Mouse (Mus musculus) MEL (cell line): ENCODE measurements around the gene Fah. TPM values are rescaled to one million over a fixed set of nuclear protein-coding genes. Genes with fewer than 3 reads are reported as not detected.

Experiments used
- DNase-seq: peaks from one replicate; pipeline ENCODE4 v3.0.0; 2011; ENCODE audit warnings: low read depth, low spot score
- H3K27ac ChIP-seq: 2 replicates; pipeline ENCODE4 v1.5.1; 2012; ENCODE audit warnings: low read depth, mild to moderate bottlenecking, control low read depth, low read length, moderate library complexity; ENCODE audit not compliant: control insufficient read depth
- H3K27me3 ChIP-seq, 2 experiments: fragments of 150-350 bp in 1 of 2; sonication (generic) in 1 of 2; 2 replicates each; pipeline ENCODE4 v1.6.1; 2012; ENCODE audit warnings: low read length in 2 of 2, mild to moderate bottlenecking in 2 of 2, improper control_type of control experiment in 1 of 2, moderate library complexity in 1 of 2; ENCODE audit not compliant: insufficient read depth in 2 of 2, control insufficient read depth in 1 of 2
- H3K36me3 ChIP-seq, 2 experiments: 2 replicates each; pipeline ENCODE4 v1.6.1; 2012 to 2014; ENCODE audit warnings: low read length in 2 of 2, improper control_type of control experiment in 1 of 2, inconsistent platforms in 1 of 2, mild to moderate bottlenecking in 1 of 2; ENCODE audit not compliant: insufficient read depth in 2 of 2, control insufficient read depth in 1 of 2
- H3K4me1 ChIP-seq, 2 experiments: fragments of 150-350 bp in 1 of 2; sonication (generic) in 1 of 2; 2 replicates each; pipeline ENCODE4 v1.6.1; 2012; ENCODE audit warnings: low read length in 2 of 2, improper control_type of control experiment in 1 of 2, mild to moderate bottlenecking in 1 of 2; ENCODE audit not compliant: insufficient read depth in 2 of 2, control insufficient read depth in 1 of 2
- H3K4me3 ChIP-seq, 2 experiments: fragments of 150-350 bp in 1 of 2; sonication (generic) in 1 of 2; 2 replicates each; pipeline ENCODE4 v1.5.1; 2012; ENCODE audit warnings: low read depth in 2 of 2, low read length in 2 of 2, mild to moderate bottlenecking in 2 of 2, moderate library complexity in 2 of 2, control low read depth in 1 of 2, improper control_type of control experiment in 1 of 2; ENCODE audit not compliant: control insufficient read depth in 1 of 2, insufficient read depth in 1 of 2
- H3K79me2 ChIP-seq: 2 replicates; pipeline ENCODE4 v1.6.1; 2012; ENCODE audit warnings: mild to moderate bottlenecking, low read length, moderate library complexity; ENCODE audit not compliant: control insufficient read depth, poor library complexity, insufficient read depth
- H3K9ac ChIP-seq: 2 replicates; pipeline ENCODE4 v1.6.1; 2012; ENCODE audit warnings: low read depth, mild to moderate bottlenecking, control low read depth, low read length, moderate library complexity; ENCODE audit not compliant: control insufficient read depth, poor library complexity, severe bottlenecking
- H3K9me3 ChIP-seq: fragments of 150-350 bp; sonication (generic); replicated peaks from 2 replicates; pipeline ENCODE4 v1.6.1; 2012; ENCODE audit warnings: mild to moderate bottlenecking, low read length, improper control_type of control experiment, moderate library complexity; ENCODE audit not compliant: insufficient read depth
- CHD1 ChIP-seq: IDR thresholded peaks from 2 replicates; pipeline ENCODE4 v1.6.1; 2012; ENCODE audit warnings: low read depth, mild to moderate bottlenecking, inconsistent platforms, low read length, improper control_type of control experiment
- CTCF ChIP-seq, 3 experiments: IDR thresholded peaks in 2 of 3; conservative IDR thresholded peaks in 1 of 3; 2 replicates each; pipeline ENCODE4 v1.5.1; 2011 to 2012; ENCODE audit warnings: low read length in 3 of 3, low read depth in 2 of 3, mild to moderate bottlenecking in 2 of 3, improper control_type of control experiment in 1 of 3, inconsistent platforms in 1 of 3, mixed read lengths in 1 of 3, moderate library complexity in 1 of 3; ENCODE audit not compliant: control insufficient read depth in 1 of 3, insufficient read depth in 1 of 3, poor library complexity in 1 of 3, severe bottlenecking in 1 of 3
- E2F4 ChIP-seq: IDR thresholded peaks from 2 replicates; pipeline ENCODE4 v1.6.1; 2011; ENCODE audit warnings: low read depth, low read length, improper control_type of control experiment, borderline replicate concordance
- ELF1 ChIP-seq: IDR thresholded peaks from 2 replicates; pipeline ENCODE4 v1.6.1; 2014; ENCODE audit warnings: low read depth, mild to moderate bottlenecking, inconsistent platforms, low read length, improper control_type of control experiment, moderate library complexity
- EP300 ChIP-seq, 2 experiments: IDR thresholded peaks; 2 replicates each; pipeline ENCODE4 v1.6.1; 2011; ENCODE audit warnings: improper control_type of control experiment in 2 of 2, low read length in 2 of 2, low read depth in 1 of 2, mild to moderate bottlenecking in 1 of 2
- ETS1 ChIP-seq: IDR thresholded peaks from 2 replicates; pipeline ENCODE4 v1.6.1; 2012; ENCODE audit warnings: low read depth, mild to moderate bottlenecking, inconsistent platforms, low read length, improper control_type of control experiment, moderate library complexity
- GATA1 ChIP-seq: IDR thresholded peaks from 2 replicates; pipeline ENCODE4 v1.6.1; 2011; ENCODE audit warnings: low read depth, low read length, improper control_type of control experiment
- HCFC1 ChIP-seq: IDR thresholded peaks from 2 replicates; pipeline ENCODE4 v1.6.1; 2012; ENCODE audit warnings: low read depth, mild to moderate bottlenecking, inconsistent platforms, low read length, improper control_type of control experiment, moderate library complexity
- KAT2A ChIP-seq: conservative IDR thresholded peaks from 2 replicates; pipeline ENCODE4 v1.6.1; 2012; ENCODE audit warnings: low read depth, low read length, improper control_type of control experiment, inconsistent platforms
- MAFK ChIP-seq: IDR thresholded peaks from 2 replicates; pipeline ENCODE4 v1.6.1; 2011; ENCODE audit warnings: low read depth, mild to moderate bottlenecking, low read length, improper control_type of control experiment, borderline replicate concordance
- MAZ ChIP-seq: IDR thresholded peaks from 2 replicates; pipeline ENCODE4 v1.6.1; 2012; ENCODE audit warnings: low read depth, mild to moderate bottlenecking, inconsistent platforms, low read length, improper control_type of control experiment
- MEF2A ChIP-seq: IDR thresholded peaks from 2 replicates; pipeline ENCODE4 v1.6.1; 2014; ENCODE audit warnings: low read depth, mild to moderate bottlenecking, inconsistent platforms, low read length, improper control_type of control experiment; ENCODE audit not compliant: poor library complexity, insufficient replicate concordance, severe bottlenecking; ENCODE audit errors: extremely low read depth
- MXI1 ChIP-seq: IDR thresholded peaks from 2 replicates; pipeline ENCODE4 v1.6.1; 2011; ENCODE audit warnings: mild to moderate bottlenecking, low read depth, low read length, improper control_type of control experiment
- MYB ChIP-seq: IDR thresholded peaks from 2 replicates; pipeline ENCODE4 v1.6.1; 2011; ENCODE audit warnings: mild to moderate bottlenecking, low read depth, low read length, improper control_type of control experiment
- MYC ChIP-seq: IDR thresholded peaks from 2 replicates; pipeline ENCODE4 v1.6.1; 2011; ENCODE audit warnings: low read depth, mild to moderate bottlenecking, low read length, improper control_type of control experiment, moderate library complexity
- NELFE ChIP-seq: IDR thresholded peaks from 2 replicates; pipeline ENCODE4 v1.6.1; 2011; ENCODE audit warnings: low read depth, low read length, improper control_type of control experiment
- NRF1 ChIP-seq: IDR thresholded peaks from 2 replicates; pipeline ENCODE4 v1.6.1; 2014; ENCODE audit warnings: low read depth, mild to moderate bottlenecking, inconsistent platforms, low read length, improper control_type of control experiment, moderate library complexity; ENCODE audit not compliant: poor library complexity, insufficient read depth, severe bottlenecking
- POLR2A ChIP-seq, 2 experiments: IDR thresholded peaks; 2 replicates each; pipeline ENCODE4 v1.6.1; 2011 to 2012; ENCODE audit warnings: low read length in 2 of 2, mild to moderate bottlenecking in 2 of 2, control low read depth in 1 of 2, improper control_type of control experiment in 1 of 2, low read depth in 1 of 2, moderate library complexity in 1 of 2; ENCODE audit not compliant: control insufficient read depth in 1 of 2, insufficient read depth in 1 of 2, poor library complexity in 1 of 2
- POLR2AphosphoS2 ChIP-seq: IDR thresholded peaks from 2 replicates; pipeline ENCODE4 v1.6.1; 2011; ENCODE audit warnings: low read length, improper control_type of control experiment
- RCOR1 ChIP-seq: IDR thresholded peaks from 2 replicates; pipeline ENCODE4 v1.6.1; 2012; ENCODE audit warnings: low read depth, mild to moderate bottlenecking, inconsistent platforms, low read length, improper control_type of control experiment
- SIN3A ChIP-seq: IDR thresholded peaks from 2 replicates; pipeline ENCODE4 v1.6.1; 2012; ENCODE audit warnings: low read length, improper control_type of control experiment, inconsistent platforms
- TAL1 ChIP-seq: IDR thresholded peaks from 2 replicates; pipeline ENCODE4 v1.6.1; 2012; ENCODE audit warnings: mild to moderate bottlenecking, inconsistent platforms, low read length, moderate library complexity, mixed read lengths
- TBP ChIP-seq: IDR thresholded peaks from 2 replicates; pipeline ENCODE4 v1.8.0; 2011; ENCODE audit warnings: low read depth, low read length, improper control_type of control experiment
- TCF12 ChIP-seq: IDR thresholded peaks from 2 replicates; pipeline ENCODE4 v1.6.1; 2014; ENCODE audit warnings: low read depth, mild to moderate bottlenecking, inconsistent platforms, low read length, improper control_type of control experiment, moderate library complexity
- USF1 ChIP-seq: IDR thresholded peaks from 2 replicates; pipeline ENCODE4 v1.6.1; 2014; ENCODE audit warnings: low read depth, mild to moderate bottlenecking, inconsistent platforms, low read length, improper control_type of control experiment, moderate library complexity
- USF2 ChIP-seq, 2 experiments: IDR thresholded peaks; 2 replicates each; pipeline ENCODE4 v1.6.1; 2011 to 2012; ENCODE audit warnings: improper control_type of control experiment in 2 of 2, low read length in 2 of 2, borderline replicate concordance in 1 of 2, inconsistent platforms in 1 of 2, low read depth in 1 of 2, mild to moderate bottlenecking in 1 of 2; ENCODE audit not compliant: insufficient read depth in 1 of 2
- ZKSCAN1 ChIP-seq: IDR thresholded peaks from 2 replicates; pipeline ENCODE4 v1.6.1; 2012; ENCODE audit warnings: low read depth, mild to moderate bottlenecking, inconsistent platforms, low read length, improper control_type of control experiment, moderate library complexity
- ZMIZ1 ChIP-seq: IDR thresholded peaks from 2 replicates; pipeline ENCODE4 v1.6.1; 2012; ENCODE audit warnings: low read depth, mild to moderate bottlenecking, inconsistent platforms, low read length, improper control_type of control experiment, moderate library complexity
- ZNF384 ChIP-seq: IDR thresholded peaks from 2 replicates; pipeline ENCODE4 v1.6.1; 2012; ENCODE audit warnings: low read depth, mild to moderate bottlenecking, inconsistent platforms, low read length, improper control_type of control experiment
- polyA plus RNA-seq, 2 experiments: library from polyadenylated mRNA; stranded (reverse) in 1 of 2; unstranded in 1 of 2; fragments of >175 nt in 1 of 2; fragments of >200 nt in 1 of 2; gene quantifications; 2 replicates each; pipeline versions ENCODE4 v1.2.1 to v1.2.4; 2012; ENCODE audit warnings: low replicate concordance in 2 of 2, low read depth in 1 of 2; ENCODE audit not compliant: insufficient read length in 2 of 2, insufficient read depth in 1 of 2, missing spikeins in 1 of 2
- total RNA-seq: library from RNA; depleted of rRNA; stranded (reverse); fragments of 300-350 nt; gene quantifications from 2 replicates; pipeline ENCODE4 v1.2.3, GENCODE M21; 2012

The Fah gene
- total and polyA plus RNA-seq, 3 experiments = not detected

DNA sequence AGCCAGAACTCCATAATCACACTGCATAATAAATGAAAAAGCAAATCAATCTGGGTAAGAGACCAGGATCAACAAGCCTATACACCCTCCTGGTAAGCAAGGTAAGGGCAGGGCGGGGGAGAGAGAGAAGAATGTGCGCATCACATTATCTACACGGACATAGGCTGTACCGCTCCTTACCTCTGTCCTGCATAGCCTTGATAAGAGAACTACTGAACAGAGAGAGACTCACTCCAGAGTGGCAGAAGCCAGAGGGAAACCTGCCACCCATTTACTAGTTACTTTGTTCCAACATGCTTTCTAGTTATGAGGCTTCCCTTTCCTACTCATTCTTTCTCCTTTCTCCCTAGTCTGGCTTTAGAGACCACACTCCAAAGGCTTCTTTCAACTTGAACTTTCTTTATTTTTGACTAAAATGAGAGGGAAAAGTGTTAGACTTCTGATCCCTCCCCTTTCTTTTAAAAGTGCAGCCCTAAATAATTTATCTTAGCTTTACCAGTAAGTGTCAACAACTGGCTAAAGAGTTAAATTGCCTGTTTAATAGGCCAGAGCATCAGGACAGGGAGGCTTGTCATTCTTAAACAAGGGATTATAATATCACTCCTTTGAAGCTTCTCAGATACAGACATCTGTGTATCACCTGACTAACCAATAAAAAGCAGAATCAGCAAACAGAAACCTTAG is 44.9 kb upstream of the Fah start:
- no peaks in the 10 kb centered on the region for H3K9me3 ChIP-seq
- no peaks in the 10 kb centered on the region for H3K79me2 ChIP-seq
- H3K36me3 ChIP-seq = peaks cover 0 to 23% of the 10 kb centered on the region in 2 experiments; a peak in 3 of 4 replicates
- no peaks in the 10 kb centered on the region for H3K27me3 ChIP-seq
- H3K27ac ChIP-seq = peak overlapping the region; percentile 62
- H3K9ac ChIP-seq = no peak overlapping the region; the same call in 1 of the 2 replicates
- DNase-seq = peak; percentile 90
- peak overlapping the region in 1 of 2 experiments; percentile 31; a peak in 2 of 4 replicates for H3K4me3 ChIP-seq
- TF ChIP-seq MAZ (peak; percentile 54; the same call in 1 of the 2 replicates), SIN3A (peak; percentile 41; the same call in 1 of the 2 replicates), RCOR1 (peak; percentile 70; the same call in 1 of the 2 replicates), HCFC1 (0 out of 2 replicates have a peak, but pooled peaks have one; percentile 47), ZNF384 (no peak), ZKSCAN1 (no peak), TCF12 (peak; percentile 96), EP300 (IDR thresholded peaks at IDR 0.05; ENCODE audit: low read depth in 1 of 2, low read length in 2 of 2) (peak; percentile 89 to 91), CTCF (IDR thresholded peaks at IDR 0.05 in 2 of 3, conservative IDR thresholded peaks at IDR 0.05 in 1 of 3; ENCODE audit: control insufficient read depth in 1 of 3, insufficient read depth in 1 of 3, low read depth in 2 of 3, low read length in 3 of 3, poor library complexity in 1 of 3, severe bottlenecking in 1 of 3) (0 out of 6 replicates have a peak, but pooled peaks of 1 of the 3 experiments have one; percentile 11), ETS1 (peak; percentile 48; the same call in 1 of the 2 replicates), MYB (no peak), GATA1 (peak; percentile 97), MAFK (no peak), NELFE (no peak), TBP (0 out of 2 replicates have a peak, but pooled peaks have one; percentile 31), MYC (peak; percentile 45; the same call in 1 of the 2 replicates), CHD1 (no peak), TAL1 (peak; percentile 97), MXI1 (peak; percentile 56), POLR2A (IDR thresholded peaks at IDR 0.05; ENCODE audit: control insufficient read depth in 1 of 2, insufficient read depth in 1 of 2, low read depth in 1 of 2, low read length in 2 of 2, poor library complexity in 1 of 2) (no peak), NRF1 (0 out of 2 replicates have a peak, but pooled peaks have one; percentile 38)
- TF ChIP-seq, all 39 proteins: peak for 14
- peaks cover 6 to 17% of the 10 kb centered on the region in 2 experiments for H3K4me1 ChIP-seq

- Histone ChIP-seq H3K36me3 (peaks cover 0 to 15% of the 10 kb centered on the region in 2 experiments; a peak in 3 of 4 replicates), H3K9ac (no peak overlapping the region), H3K4me3 (no peak overlapping the region), H3K4me1 (peaks cover 3 to 14% of the 10 kb centered on the region in 2 experiments), H3K79me2 (no peaks in the 10 kb centered on the region), H3K9me3 (no peaks in the 10 kb centered on the region), H3K27me3 (no peaks in the 10 kb centered on the region), H3K27ac (no peak overlapping the region)
- no peak for DNase-seq
- TF ChIP-seq E2F4 = no peak
- no peak for TF ChIP-seq ELF1
- no peak for TF ChIP-seq ETS1
- TF ChIP-seq RCOR1 = no peak
- TF ChIP-seq NRF1 = no peak
- no peak for TF ChIP-seq POLR2AphosphoS2
- TF ChIP-seq POLR2A (IDR thresholded peaks at IDR 0.05; ENCODE audit: control insufficient read depth in 1 of 2, insufficient read depth in 1 of 2, low read depth in 1 of 2, low read length in 2 of 2, poor library complexity in 1 of 2) = no peak
- TF ChIP-seq USF2 (IDR thresholded peaks at IDR 0.05; ENCODE audit: borderline replicate concordance in 1 of 2, insufficient read depth in 1 of 2, low read depth in 1 of 2, low read length in 2 of 2) = no peak
- TF ChIP-seq TAL1 = no peak
- TF ChIP-seq KAT2A = no peak
- TF ChIP-seq ZMIZ1 = no peak
- no peak for TF ChIP-seq MAFK
- TF ChIP-seq MEF2A = no peak
- no peak for TF ChIP-seq USF1
- no peak for TF ChIP-seq EP300 (IDR thresholded peaks at IDR 0.05; ENCODE audit: low read depth in 1 of 2, low read length in 2 of 2)
- no peak for TF ChIP-seq GATA1
- TF ChIP-seq TCF12 = no peak
Measured at GRCm38 (mm10) chr7:84649016-84649415, 42.5 kb upstream of the Fah start.
